Mouse (Mus musculus): ENCODE measurements around the gene Mepe. TPM values are rescaled to one million over a fixed set of nuclear protein-coding genes. Genes with fewer than 3 reads are reported as not detected.

The Mepe gene
- not detected for polyA plus RNA-seq (2014; fragmentation: Illumina TruSeq; extraction: RNeasy Lipid Tissue Mini Kit (QIAGEN cat#74804); ENCODE audit: low read depth, low replicate concordance)

DNA sequence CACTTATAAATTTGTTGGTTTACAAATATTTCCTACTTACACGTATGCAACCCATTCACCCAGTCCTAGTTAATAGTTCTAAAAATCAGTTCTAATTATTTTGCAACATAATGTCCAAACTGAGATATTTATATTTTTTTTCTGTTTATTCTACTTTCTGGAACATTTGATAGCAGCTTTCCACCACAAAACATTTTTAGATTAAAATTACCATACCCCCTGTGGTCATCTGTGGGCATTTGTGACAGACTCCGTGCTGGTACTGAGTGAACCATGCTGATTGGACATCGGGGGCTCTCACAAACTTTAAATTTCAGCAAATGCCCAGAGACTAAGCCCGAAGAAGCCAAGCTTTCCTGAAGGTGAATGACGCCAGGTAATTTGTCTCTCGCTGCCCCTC, at the start of gene Mepe:
Gene Mepe (plus strand): TSS at position 301 of the 400 bp plus-strand sequence.

DNA sequence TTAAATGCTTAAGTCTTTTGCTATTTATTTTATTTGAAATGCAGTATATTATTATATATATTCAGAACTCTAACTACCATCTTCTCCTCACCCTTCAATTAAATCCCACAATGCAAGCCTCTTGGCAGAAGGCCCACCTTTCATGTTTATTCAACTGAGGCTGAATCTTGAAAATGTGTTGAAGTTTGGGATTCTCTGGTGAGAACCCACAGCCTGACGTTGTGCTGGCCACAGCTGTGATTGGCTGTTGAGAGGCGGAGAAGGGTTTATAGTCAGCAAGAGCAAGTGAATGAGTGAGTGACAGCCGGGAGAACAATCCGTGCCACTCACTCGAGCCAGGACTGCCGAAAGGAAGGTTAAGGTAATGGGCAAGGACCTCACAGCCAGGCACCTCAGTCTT, 26.1 kb upstream of the Mepe start, which contains the start of gene Ibsp:
Gene Ibsp (plus strand): TSS at position 178 of the 400 bp plus-strand sequence.

Other genes starting within 250 kb of the Mepe start
- gene Gm17660, start 247.7 kb upstream of the Mepe start, polyA plus RNA-seq (2014; fragmentation: Illumina TruSeq; extraction: RNeasy Lipid Tissue Mini Kit (QIAGEN cat#74804); ENCODE audit: low read depth, low replicate concordance), result not detected
- gene Sparcl1, start 211.6 kb upstream of the Mepe start, polyA plus RNA-seq (2014; fragmentation: Illumina TruSeq; extraction: RNeasy Lipid Tissue Mini Kit (QIAGEN cat#74804); ENCODE audit: low read depth, low replicate concordance), result 49.8 TPM
- gene Dspp, start 154.6 kb upstream of the Mepe start, polyA plus RNA-seq (2014; fragmentation: Illumina TruSeq; extraction: RNeasy Lipid Tissue Mini Kit (QIAGEN cat#74804); ENCODE audit: low read depth, low replicate concordance), result not detected
- not detected for gene Dmp1, start 122.7 kb upstream of the Mepe start, polyA plus RNA-seq (2014; fragmentation: Illumina TruSeq; extraction: RNeasy Lipid Tissue Mini Kit (QIAGEN cat#74804); ENCODE audit: low read depth, low replicate concordance)
- gene Ibsp, start 26.2 kb upstream of the Mepe start, polyA plus RNA-seq (2014; fragmentation: Illumina TruSeq; extraction: RNeasy Lipid Tissue Mini Kit (QIAGEN cat#74804); ENCODE audit: low read depth, low replicate concordance), result not detected
- gene Spp1, start 109.8 kb downstream of the Mepe start, polyA plus RNA-seq (2014; fragmentation: Illumina TruSeq; extraction: RNeasy Lipid Tissue Mini Kit (QIAGEN cat#74804); ENCODE audit: low read depth, low replicate concordance), result 4,069 TPM
- 171 TPM for gene Pkd2, start 134.1 kb downstream of the Mepe start, polyA plus RNA-seq (2014; fragmentation: Illumina TruSeq; extraction: RNeasy Lipid Tissue Mini Kit (QIAGEN cat#74804); ENCODE audit: low read depth, low replicate concordance)
- 22.4 TPM for gene BC005561, start 183.0 kb downstream of the Mepe start, polyA plus RNA-seq (2014; fragmentation: Illumina TruSeq; extraction: RNeasy Lipid Tissue Mini Kit (QIAGEN cat#74804); ENCODE audit: low read depth, low replicate concordance)